Mouse (Mus musculus): ENCODE measurements around the gene Slc8a3. TPM values are rescaled to one million over a fixed set of nuclear protein-coding genes. Genes with fewer than 3 reads are reported as not detected.

Gene Slc8a3
- polyA plus RNA-seq, 1 experiment from 2014 or later: 3.4 TPM

- Histone ChIP-seq H3K36me3 (no peaks in the 10 kb centered on the region), H3K4me3 (replicated peaks) (no peak overlapping the region), H3K27me3 (no peaks in the 10 kb centered on the region), H3K4me1 (replicated peaks) (peaks cover 9% of the 10 kb centered on the region), H3K27ac (no peak overlapping the region), H3K9ac (replicated peaks) (no peak overlapping the region), H3K9me3 (no peaks in the 10 kb centered on the region), H3K4me2 (replicated peaks) (no peak overlapping the region)
- 65% methylated on average over 2 of the region's 2 CpGs for WGBS
- ATAC-seq: no peak
These were observed 54.9 kb downstream of the Slc8a3 start for GRCm38 (mm10) chr12:81278031-81278430.

- Histone ChIP-seq H3K4me3 (replicated peaks) (no peak overlapping the region), H3K27ac (no peak overlapping the region), H3K36me3 (no peaks in the 10 kb centered on the region), H3K9me3 (no peaks in the 10 kb centered on the region), H3K9ac (replicated peaks) (no peak overlapping the region), H3K4me1 (replicated peaks) (peaks cover 15% of the 10 kb centered on the region), H3K27me3 (no peaks in the 10 kb centered on the region), H3K4me2 (replicated peaks) (no peak overlapping the region)
- no peak for ATAC-seq
- whole genome bisulfite sequencing: 84% methylated on average over 4 of the region's 4 CpGs
These were observed 58.4 kb downstream of the Slc8a3 start for GRCm38 (mm10) chr12:81274616-81275015.

- peak; percentile 72; the same call in 1 of the 2 replicates for ATAC-seq
- 0 out of 2 replicates have a peak overlapping the region, but pooled peaks have one; percentile 19 for H3K9ac ChIP-seq (replicated peaks)
- 24% methylated on average over 3 of the region's 3 CpGs for WGBS
- 0 out of 2 replicates have a peak overlapping the region, but pooled peaks have one; percentile 9 for H3K27ac ChIP-seq
- H3K27me3 ChIP-seq: no peaks in the 10 kb centered on the region
- no peak overlapping the region for H3K4me3 ChIP-seq (replicated peaks)
- H3K9me3 ChIP-seq: no peaks in the 10 kb centered on the region
- peaks cover 15% of the 10 kb centered on the region for H3K4me1 ChIP-seq (replicated peaks)
- H3K36me3 ChIP-seq: no peaks in the 10 kb centered on the region
- no peak overlapping the region for H3K4me2 ChIP-seq (replicated peaks)
These were observed 59.6 kb downstream of the Slc8a3 start for GRCm38 (mm10) chr12:81273333-81273732.

- Histone ChIP-seq H3K27me3 (no peaks in the 10 kb centered on the region), H3K9ac (replicated peaks) (no peak overlapping the region), H3K4me3 (replicated peaks) (no peak overlapping the region), H3K4me1 (replicated peaks) (peaks cover 15% of the 10 kb centered on the region), H3K9me3 (no peaks in the 10 kb centered on the region), H3K4me2 (replicated peaks) (no peak overlapping the region), H3K36me3 (no peaks in the 10 kb centered on the region), H3K27ac (no peak overlapping the region)
- WGBS: 84% methylated on average over 5 of the region's 5 CpGs
- ATAC-seq: no peak
These were observed 63.7 kb downstream of the Slc8a3 start for GRCm38 (mm10) chr12:81269246-81269645.

GRCm38 (mm10) chr12:81262821-81263220 is 70.2 kb downstream of the Slc8a3 start:
- Histone ChIP-seq H3K4me1 (replicated peaks) (no peaks in the 10 kb centered on the region), H3K9ac (replicated peaks) (no peak overlapping the region), H3K9me3 (no peaks in the 10 kb centered on the region), H3K4me2 (replicated peaks) (no peak overlapping the region), H3K36me3 (no peaks in the 10 kb centered on the region), H3K27me3 (no peaks in the 10 kb centered on the region), H3K27ac (no peak overlapping the region), H3K4me3 (replicated peaks) (no peak overlapping the region)
- 88% methylated on average over 6 of the region's 6 CpGs for WGBS
- no peak for ATAC-seq

GRCm38 (mm10) chr12:81258215-81258614 is 74.8 kb downstream of the Slc8a3 start:
- no peak for ATAC-seq

GRCm38 (mm10) chr12:81245411-81245810 is 87.6 kb downstream of the Slc8a3 start:
- Histone ChIP-seq H3K27ac (no peak overlapping the region), H3K27me3 (no peaks in the 10 kb centered on the region), H3K36me3 (no peaks in the 10 kb centered on the region), H3K4me1 (replicated peaks) (no peaks in the 10 kb centered on the region; the same call in 1 of the 2 replicates), H3K4me3 (replicated peaks) (no peak overlapping the region), H3K9ac (replicated peaks) (no peak overlapping the region), H3K4me2 (replicated peaks) (no peak overlapping the region), H3K9me3 (no peaks in the 10 kb centered on the region)
- 78% methylated on average over 6 of the region's 6 CpGs for WGBS
- no peak for ATAC-seq

More at GRCm38 (mm10) chr12:81258215-81258614, 74.8 kb downstream of the Slc8a3 start:
- WGBS: 92% methylated on average over 3 of the region's 3 CpGs
- Histone ChIP-seq H3K4me1 (replicated peaks) (no peaks in the 10 kb centered on the region), H3K36me3 (no peaks in the 10 kb centered on the region), H3K27ac (no peak overlapping the region), H3K27me3 (no peaks in the 10 kb centered on the region), H3K9me3 (no peaks in the 10 kb centered on the region), H3K9ac (replicated peaks) (no peak overlapping the region), H3K4me2 (replicated peaks) (no peak overlapping the region), H3K4me3 (replicated peaks) (no peak overlapping the region)

GRCm38 (mm10) chr12:81244954-81245353 is 88.0 kb downstream of the Slc8a3 start:
- 86% methylated on average over 7 of the region's 7 CpGs for WGBS
- no peak overlapping the region for H3K9ac ChIP-seq (replicated peaks)
- no peaks in the 10 kb centered on the region for H3K27me3 ChIP-seq
- no peaks in the 10 kb centered on the region; the same call in 1 of the 2 replicates for H3K4me1 ChIP-seq (replicated peaks)
- no peak overlapping the region for H3K4me2 ChIP-seq (replicated peaks)
- no peak overlapping the region for H3K27ac ChIP-seq
- ATAC-seq: no peak
- no peak overlapping the region for H3K4me3 ChIP-seq (replicated peaks)
- no peaks in the 10 kb centered on the region for H3K9me3 ChIP-seq
- no peaks in the 10 kb centered on the region for H3K36me3 ChIP-seq

- WGBS: 56% methylated on average over 1 of the region's 1 CpGs
- H3K9ac ChIP-seq (replicated peaks): no peak overlapping the region
- no peaks in the 10 kb centered on the region for H3K36me3 ChIP-seq
- no peak overlapping the region for H3K4me3 ChIP-seq (replicated peaks)
- no peaks in the 10 kb centered on the region; the same call in 1 of the 2 replicates for H3K4me1 ChIP-seq (replicated peaks)
- no peak overlapping the region for H3K4me2 ChIP-seq (replicated peaks)
- H3K9me3 ChIP-seq: no peaks in the 10 kb centered on the region
- H3K27ac ChIP-seq: no peak overlapping the region
- no peaks in the 10 kb centered on the region for H3K27me3 ChIP-seq
- no peak for ATAC-seq
These were observed 88.5 kb downstream of the Slc8a3 start for GRCm38 (mm10) chr12:81244492-81244891.

GRCm38 (mm10) chr12:81241676-81242075 is 91.3 kb downstream of the Slc8a3 start:
- Histone ChIP-seq H3K9me3 (no peaks in the 10 kb centered on the region), H3K9ac (replicated peaks) (no peak overlapping the region), H3K27ac (no peak overlapping the region), H3K27me3 (no peaks in the 10 kb centered on the region), H3K4me1 (replicated peaks) (no peaks in the 10 kb centered on the region; the same call in 1 of the 2 replicates), H3K36me3 (no peaks in the 10 kb centered on the region), H3K4me2 (replicated peaks) (no peak overlapping the region), H3K4me3 (replicated peaks) (no peak overlapping the region)
- WGBS: 85% methylated on average over 2 of the region's 2 CpGs
- no peak for ATAC-seq

- H3K9ac ChIP-seq (replicated peaks): no peak overlapping the region
- H3K4me3 ChIP-seq (replicated peaks): no peak overlapping the region
- no peak overlapping the region for H3K4me2 ChIP-seq (replicated peaks)
- H3K27ac ChIP-seq: no peak overlapping the region
- no peaks in the 10 kb centered on the region for H3K27me3 ChIP-seq
- no peaks in the 10 kb centered on the region; the same call in 1 of the 2 replicates for H3K4me1 ChIP-seq (replicated peaks)
- WGBS: 79% methylated on average over 4 of the region's 4 CpGs
- no peak for ATAC-seq
- H3K9me3 ChIP-seq: no peaks in the 10 kb centered on the region
- H3K36me3 ChIP-seq: no peaks in the 10 kb centered on the region
These were observed 91.9 kb downstream of the Slc8a3 start for GRCm38 (mm10) chr12:81241096-81241495.

- Histone ChIP-seq H3K4me2 (replicated peaks) (no peak overlapping the region), H3K4me3 (replicated peaks) (no peak overlapping the region), H3K27me3 (no peaks in the 10 kb centered on the region), H3K9ac (replicated peaks) (no peak overlapping the region), H3K36me3 (no peaks in the 10 kb centered on the region), H3K9me3 (no peaks in the 10 kb centered on the region), H3K4me1 (replicated peaks) (no peaks in the 10 kb centered on the region; the same call in 1 of the 2 replicates), H3K27ac (no peak overlapping the region)
- ATAC-seq: no peak
- WGBS: 94% methylated on average over 1 of the region's 1 CpGs
These were observed 95.8 kb downstream of the Slc8a3 start for GRCm38 (mm10) chr12:81237158-81237557.

Data from midbrain, embryonic 13.5 days (tissue).